Mouse (Mus musculus) testis, adult 2 months (tissue): ENCODE results near the gene Scnm1.

Experiments used
- CTCF ChIP-seq: fragments of 200-500 bp; IDR thresholded peaks from 2 replicates; pipeline ENCODE4 v1.5.1; 2012; ENCODE audit warnings: low read depth, mild to moderate bottlenecking, inconsistent platforms, low read length, moderate library complexity; ENCODE audit not compliant: control insufficient read depth, insufficient read depth, insufficient replicate concordance
- POLR2A ChIP-seq: fragments of 200-500 bp; IDR thresholded peaks from 2 replicates; pipeline ENCODE4 v1.6.1; 2012; ENCODE audit warnings: low read depth, mild to moderate bottlenecking, inconsistent platforms, low read length, moderate library complexity; ENCODE audit not compliant: control insufficient read depth

DNA sequence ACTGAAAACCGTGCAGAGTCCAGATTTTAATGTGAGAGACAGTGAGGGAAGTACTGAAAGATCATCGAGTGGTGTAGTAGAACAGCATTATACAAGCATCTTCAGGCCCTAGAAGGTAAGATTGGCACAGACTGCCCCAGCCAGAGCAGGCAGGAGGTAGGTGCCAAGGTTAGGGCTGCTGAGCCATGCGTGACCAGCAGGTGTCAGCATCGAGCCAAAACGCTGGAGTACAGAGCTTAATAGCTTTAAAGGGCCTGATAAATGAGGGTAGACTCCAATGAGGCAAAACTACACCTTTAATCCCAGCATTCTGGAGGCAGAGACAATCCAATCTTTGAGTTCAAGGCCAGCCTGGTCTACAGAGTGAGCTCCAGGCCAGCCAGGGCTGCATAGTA is 8.8 kb upstream of the Scnm1 start:
- peak; percentile 94; the same call in 1 of the 2 replicates for TF ChIP-seq CTCF
- TF ChIP-seq POLR2A, result no peak
